Mouse (Mus musculus) thymus, postnatal 10 days (tissue): Measurements from ENCODE around the gene Cabp7.

ENCODE experiments used
- DNase-seq, 2 experiments: peaks; one replicate each; pipeline ENCODE4 v3.0.0; 2021; ENCODE audit warnings: low spot score in 2 of 2

Gene Cabp7

DNA sequence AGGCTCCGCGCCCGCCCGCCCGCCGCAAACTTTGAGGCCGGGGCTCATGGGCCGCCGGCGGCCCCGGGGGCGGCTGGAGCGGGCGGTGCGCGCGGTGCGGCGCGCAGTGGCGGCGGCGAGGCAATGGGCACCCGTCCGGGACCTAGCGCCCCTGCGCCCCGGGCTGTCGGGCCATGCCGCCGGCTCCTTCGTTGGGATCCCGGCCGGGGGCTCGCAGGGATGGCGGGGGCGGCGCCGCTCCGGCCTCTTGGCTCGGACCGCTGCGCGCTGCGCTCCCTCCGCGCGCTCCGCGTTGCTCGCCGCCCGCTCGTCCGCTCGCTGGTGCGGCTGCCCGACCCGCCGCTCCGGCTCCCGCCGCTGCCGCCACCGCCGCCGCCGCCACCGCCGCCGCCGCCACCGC is at the start of gene Cabp7:
Gene Cabp7, minus strand, starts transcription at position 46 of the 400 bp plus-strand sequence.
- no peak for DNase-seq

GRCm38 (mm10) chr11:4793006-4793405 is 46.4 kb upstream of the Cabp7 start:
- no peak for DNase-seq

- DNase-seq = no peak
These were observed 45.0 kb upstream of the Cabp7 start for GRCm38 (mm10) chr11:4791549-4791948.

DNA sequence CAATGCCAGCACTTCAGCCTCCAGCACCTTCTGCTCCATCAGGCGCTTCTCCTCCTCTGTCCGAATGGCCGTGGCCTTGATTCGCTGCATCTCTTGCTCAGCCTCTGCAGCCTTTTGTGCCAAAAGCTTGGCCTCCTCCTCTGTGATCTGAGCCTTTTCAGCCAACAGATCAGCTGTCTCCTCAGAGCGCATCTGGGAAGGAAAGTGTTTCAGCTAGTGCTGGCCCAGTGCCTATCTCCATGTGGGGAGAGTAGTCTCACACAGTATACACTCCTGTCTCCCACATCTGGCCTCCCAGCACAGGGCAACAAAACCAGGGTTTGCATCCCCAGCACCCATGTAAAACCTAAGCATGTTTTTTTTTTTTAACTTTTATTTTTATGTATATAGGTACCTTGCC is 43.1 kb upstream of the Cabp7 start:
- no peak for DNase-seq

- DNase-seq = no peak
These were observed 38.1 kb upstream of the Cabp7 start for GRCm38 (mm10) chr11:4784629-4785142.

- DNase-seq = no peak
These were observed 36.5 kb upstream of the Cabp7 start for GRCm38 (mm10) chr11:4783116-4783515.

DNA sequence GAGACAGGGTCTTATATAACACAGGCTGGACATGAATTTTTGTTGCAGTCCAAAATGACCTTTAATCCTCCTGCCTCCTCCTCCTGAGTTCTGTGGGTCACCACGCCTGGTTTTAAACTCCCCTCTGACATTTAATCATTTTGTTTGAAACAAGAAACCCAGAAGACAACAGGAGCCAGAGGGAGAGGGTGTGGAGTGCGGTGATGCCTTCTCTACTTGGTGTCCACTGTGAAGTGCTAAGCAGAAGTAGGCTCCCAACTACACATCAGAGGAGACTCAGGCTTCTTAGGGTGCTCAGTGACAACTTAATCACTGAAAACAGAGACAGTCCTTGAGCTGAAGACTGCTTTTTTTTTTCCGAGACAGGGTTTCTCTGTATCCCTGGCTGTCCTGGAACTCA is 34.3 kb upstream of the Cabp7 start:
- no peak for DNase-seq

DNA sequence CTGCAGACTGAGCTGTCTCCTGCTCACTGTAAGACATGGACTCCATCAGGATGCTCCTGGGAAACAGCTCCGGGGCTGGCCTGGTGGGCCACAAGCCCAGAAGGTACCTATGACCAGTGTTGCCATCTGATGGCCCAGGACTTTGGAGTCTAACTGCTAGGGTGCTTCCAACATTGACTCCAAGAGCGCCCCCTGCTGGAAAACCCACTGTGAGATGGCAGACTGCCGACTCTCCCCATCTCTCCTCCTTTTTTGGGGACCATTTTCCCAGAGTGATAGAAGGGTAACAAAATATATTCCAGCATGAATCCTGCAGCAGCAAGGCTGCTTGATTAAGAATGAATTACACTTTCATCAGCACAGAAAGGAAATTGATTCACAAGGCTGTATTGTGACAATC is 26.3 kb upstream of the Cabp7 start:
- peak; percentile 9 to 75 for DNase-seq

GRCm38 (mm10) chr11:4771756-4772155 is 25.2 kb upstream of the Cabp7 start:
- DNase-seq = no peak

GRCm38 (mm10) chr11:4769881-4770280 is 23.3 kb upstream of the Cabp7 start:
- DNase-seq = no peak

- no peak for DNase-seq
These were observed 22.7 kb upstream of the Cabp7 start for GRCm38 (mm10) chr11:4769293-4769692.

DNA sequence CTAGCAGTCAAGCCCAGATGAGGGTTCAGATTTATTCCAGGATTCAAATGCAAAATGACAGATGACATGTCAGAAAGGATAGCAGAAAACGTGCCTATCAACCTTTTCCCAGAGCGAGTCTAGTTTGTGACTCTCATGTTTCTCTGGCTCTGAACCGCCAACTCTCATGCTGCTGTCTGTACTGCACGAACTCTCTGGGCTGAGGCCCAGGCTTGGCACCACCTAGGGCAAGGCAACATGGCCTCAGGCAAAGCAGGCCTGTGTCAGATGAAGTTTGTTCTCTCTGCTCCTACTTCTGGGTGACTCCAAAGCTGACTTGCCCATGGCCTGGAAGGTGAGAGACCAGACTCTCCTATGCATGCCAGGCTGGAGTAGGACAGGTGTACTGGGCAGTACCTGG is 21.8 kb upstream of the Cabp7 start:
- DNase-seq = no peak

- no peak for DNase-seq
These were observed 17.9 kb upstream of the Cabp7 start for GRCm38 (mm10) chr11:4764476-4764875.

GRCm38 (mm10) chr11:4763631-4764030 is 17.1 kb upstream of the Cabp7 start:
- DNase-seq = no peak

GRCm38 (mm10) chr11:4762511-4762910 is 15.9 kb upstream of the Cabp7 start:
- DNase-seq = no peak

- no peak for DNase-seq
These were observed 15.4 kb upstream of the Cabp7 start for GRCm38 (mm10) chr11:4761991-4762390.

GRCm38 (mm10) chr11:4760438-4760837 is 13.9 kb upstream of the Cabp7 start:
- DNase-seq = no peak

DNA sequence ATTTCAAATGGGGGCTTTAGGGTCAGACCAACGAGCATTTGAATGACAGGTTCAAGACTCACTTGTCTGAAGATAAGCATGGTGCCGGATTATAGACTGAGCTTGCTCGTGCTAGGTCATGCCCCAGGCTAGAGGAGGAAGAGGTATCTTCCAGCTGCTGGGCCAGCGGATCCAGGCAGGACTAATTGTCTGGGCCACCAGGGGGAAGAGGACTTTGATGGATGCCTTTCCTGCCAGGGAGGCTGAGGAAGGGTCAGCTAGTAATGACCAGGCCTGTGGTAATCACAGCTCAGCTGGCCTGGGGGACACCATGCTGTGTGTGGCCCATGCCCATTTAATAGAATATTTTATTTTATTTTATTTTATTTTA is 11.2 kb upstream of the Cabp7 start:
- DNase-seq = no peak

DNA sequence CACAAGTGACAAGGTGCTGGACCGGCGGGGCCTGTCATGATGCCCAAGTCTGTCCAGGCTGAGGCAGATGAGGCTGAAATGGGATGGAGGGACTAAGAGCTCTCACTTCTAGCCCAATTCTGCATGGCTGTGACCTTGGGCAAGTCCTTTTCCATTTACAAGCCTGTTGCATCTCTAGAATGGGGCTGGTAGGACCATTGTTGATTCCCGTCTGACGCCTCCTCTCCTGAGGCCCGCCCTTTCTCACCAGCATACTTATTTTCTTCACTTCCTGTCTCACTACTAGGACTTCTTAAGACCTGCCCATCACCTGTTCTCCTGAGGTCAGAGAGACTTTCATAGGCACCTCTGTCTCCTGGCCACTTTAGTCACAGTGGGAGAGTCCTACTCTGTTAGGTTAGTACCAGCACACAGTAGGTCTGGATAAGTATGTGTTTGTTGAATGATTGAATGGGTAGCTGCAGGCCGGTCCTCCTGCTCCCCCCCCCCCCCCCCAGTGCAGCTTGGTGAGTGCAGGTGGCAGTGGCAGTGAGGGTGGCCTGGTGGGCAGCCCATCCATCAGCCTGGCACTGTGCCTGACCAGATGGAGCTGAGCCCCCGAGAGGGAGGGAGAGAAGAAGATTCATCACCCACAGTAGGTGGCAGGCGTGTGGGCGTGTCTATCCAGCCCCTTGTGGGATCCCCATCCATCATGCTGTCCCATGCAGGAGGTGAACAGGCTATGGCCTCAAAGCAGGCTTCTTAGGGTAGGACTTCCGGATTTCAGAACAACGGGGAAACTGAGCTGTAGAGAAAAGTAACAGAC is 10.6 kb upstream of the Cabp7 start:
- DNase-seq = no peak

DNA sequence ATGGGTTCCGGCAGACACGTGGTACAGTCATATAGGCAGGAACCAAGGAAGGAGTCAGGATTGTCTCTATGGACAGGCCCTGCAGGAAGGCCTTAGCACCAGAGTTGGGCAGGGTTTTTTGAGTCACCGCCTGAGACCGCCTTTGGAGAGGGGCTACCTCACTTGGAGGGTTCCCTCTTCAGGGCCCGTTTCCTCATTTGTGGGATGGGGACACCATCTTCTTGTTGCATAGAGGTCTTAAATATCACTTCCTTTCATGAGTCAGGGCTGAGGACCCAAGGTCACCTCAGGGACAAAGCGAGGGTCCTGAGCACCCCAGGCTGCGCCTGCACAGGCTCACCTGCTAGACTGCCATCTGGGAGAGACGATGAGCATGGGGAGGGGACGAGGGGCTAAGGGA is 9.9 kb upstream of the Cabp7 start:
- no peak for DNase-seq

GRCm38 (mm10) chr11:4754867-4755266 is 8.3 kb upstream of the Cabp7 start:
- DNase-seq = no peak

- DNase-seq = no peak
These were observed 7.5 kb upstream of the Cabp7 start for GRCm38 (mm10) chr11:4754036-4754435.

DNA sequence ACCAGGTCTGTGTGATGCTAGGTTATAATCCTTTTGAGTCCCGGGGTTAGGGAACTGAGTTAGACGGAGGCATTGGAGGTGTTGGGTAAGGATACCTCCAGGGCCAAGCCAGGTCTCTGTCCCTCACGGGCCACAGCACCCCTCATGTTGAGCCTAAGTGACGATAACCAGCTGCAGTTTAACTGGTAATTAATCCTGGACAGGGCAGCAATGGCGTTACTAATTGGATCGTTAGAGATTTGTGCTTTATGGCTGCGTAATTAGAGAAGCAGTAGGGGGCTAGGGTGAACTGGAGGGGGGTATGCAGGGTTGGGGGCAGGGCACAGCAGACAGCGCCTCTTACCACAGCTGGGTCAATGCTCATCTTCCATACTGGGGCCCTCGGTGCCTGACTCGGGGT is 6.3 kb upstream of the Cabp7 start:
- no peak for DNase-seq

DNA sequence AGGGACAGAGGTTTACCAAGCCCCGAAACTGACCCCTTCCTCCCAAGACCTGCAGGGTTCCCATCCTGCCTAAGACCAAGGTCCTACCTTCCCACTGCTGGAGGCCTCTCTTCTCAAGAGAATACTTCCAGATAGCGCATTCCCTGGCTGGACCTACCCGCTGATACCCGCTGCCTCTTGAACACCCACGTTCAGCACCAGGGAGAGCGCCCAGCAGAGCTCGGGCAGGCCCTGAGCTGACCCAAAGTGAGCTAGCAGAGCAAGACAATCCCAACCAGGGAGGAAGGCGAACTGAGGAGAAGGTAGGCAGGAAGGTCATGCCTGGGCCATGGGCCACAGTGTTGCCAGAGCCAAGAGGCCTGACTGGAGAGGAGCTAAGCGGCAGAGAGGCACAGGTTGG is 3.7 kb upstream of the Cabp7 start:
- DNase-seq = peak in 1 of 2 experiments; percentile 59
